Mouse (Mus musculus) megakaryocyte-erythroid progenitor cell, adult 5 weeks (primary cell): ENCODE data around the gene Asz1. TPM values are rescaled to one million over a fixed set of nuclear protein-coding genes. Genes with fewer than 3 reads are reported as not detected.

Source experiments
- polyA plus RNA-seq: library from polyadenylated mRNA; stranded (reverse); fragments of >175 nt; gene quantifications from 2 replicates; pipeline ENCODE4 v1.2.3, GENCODE M21; 2012

Gene Asz1
- not detected in 2 replicates for polyA plus RNA-seq

GRCm38 (mm10) chr6:18108934-18109333 is at the start of gene Asz1:
TSS of gene Asz1 (minus strand) at chr6:18109061.

GRCm38 (mm10) chr6:18029746-18030656 is 78.9 kb downstream of the Asz1 start, which contains the start of gene Wnt2:
TSS of gene Wnt2 (minus strand) at chr6:18030585.

Other genes with a start within 250 kb of the Asz1 start
- not detected in 2 replicates for gene Wnt2, start 78.5 kb downstream of the Asz1 start, polyA plus RNA-seq
- gene Cftr, start 61.6 kb upstream of the Asz1 start, polyA plus RNA-seq, result not detected in 2 replicates